Mouse (Mus musculus) heart, embryonic 12.5 days (tissue): ENCODE results near the gene 1700019D03Rik. TPM values are rescaled to one million over a fixed set of nuclear protein-coding genes. Genes with fewer than 3 reads are reported as not detected.

Experiments used
- ATAC-seq: fragments of 200-750 bp; cut with Nextera tagmentation; 2 replicates; pipeline ENCODE4 v1.8.0; 2017; ENCODE audit warnings: moderate TSS enrichment, moderate library complexity; ENCODE audit not compliant: insufficient number of reproducible peaks, low FRiP score
- H3K27ac ChIP-seq: fragments of 300-500 bp; sonication (generic); 2 replicates; pipeline ENCODE4 v1.5.1; 2016; ENCODE audit warnings: mild to moderate bottlenecking, moderate library complexity; ENCODE audit not compliant: poor library complexity, severe bottlenecking
- H3K27me3 ChIP-seq: fragments of 300-500 bp; sonication (generic); replicated peaks from 2 replicates; pipeline ENCODE4 v1.6.1; 2016; ENCODE audit warnings: mild to moderate bottlenecking, moderate library complexity
- H3K36me3 ChIP-seq: fragments of 300-500 bp; sonication (generic); 2 replicates; pipeline ENCODE4 v1.6.1; 2016; ENCODE audit warnings: mild to moderate bottlenecking, moderate library complexity
- H3K4me1 ChIP-seq: fragments of 300-500 bp; sonication (generic); replicated peaks from 2 replicates; pipeline ENCODE4 v1.6.1; 2016; ENCODE audit warnings: mild to moderate bottlenecking
- H3K4me2 ChIP-seq: fragments of 300-500 bp; sonication (generic); 2 replicates; pipeline ENCODE4 v1.6.1; 2016; ENCODE audit warnings: mild to moderate bottlenecking, moderate library complexity
- H3K4me3 ChIP-seq: fragments of 300-500 bp; sonication (generic); 2 replicates; pipeline ENCODE4 v1.5.1; 2016; ENCODE audit warnings: mild to moderate bottlenecking
- H3K9ac ChIP-seq: fragments of 300-500 bp; sonication (generic); 2 replicates; pipeline ENCODE4 v1.6.1; 2016; ENCODE audit warnings: mild to moderate bottlenecking, moderate library complexity
- H3K9me3 ChIP-seq: fragments of 300-500 bp; sonication (generic); replicated peaks from 2 replicates; pipeline ENCODE4 v1.6.1; 2016; ENCODE audit warnings: mild to moderate bottlenecking, moderate library complexity
- WGBS: fragments of 180-500 bp; shearing (Covaris S2); methylation state at CpG from one replicate; pipeline ENCODE4 v1.1.7; 2016; 5-methylcytosine and 5-hydroxymethylcytosine counted together
- polyA plus RNA-seq: library from polyadenylated mRNA; unstranded; fragments of >200 nt; fragmentation: Nextera tagmentation; extraction: Ambion mirVana; gene quantifications from 2 replicates; pipeline ENCODE4 v1.2.1, GENCODE M21; 2016

The 1700019D03Rik gene
- polyA plus RNA-seq, 1 experiment from 2014 or later = 0.92 TPM

DNA sequence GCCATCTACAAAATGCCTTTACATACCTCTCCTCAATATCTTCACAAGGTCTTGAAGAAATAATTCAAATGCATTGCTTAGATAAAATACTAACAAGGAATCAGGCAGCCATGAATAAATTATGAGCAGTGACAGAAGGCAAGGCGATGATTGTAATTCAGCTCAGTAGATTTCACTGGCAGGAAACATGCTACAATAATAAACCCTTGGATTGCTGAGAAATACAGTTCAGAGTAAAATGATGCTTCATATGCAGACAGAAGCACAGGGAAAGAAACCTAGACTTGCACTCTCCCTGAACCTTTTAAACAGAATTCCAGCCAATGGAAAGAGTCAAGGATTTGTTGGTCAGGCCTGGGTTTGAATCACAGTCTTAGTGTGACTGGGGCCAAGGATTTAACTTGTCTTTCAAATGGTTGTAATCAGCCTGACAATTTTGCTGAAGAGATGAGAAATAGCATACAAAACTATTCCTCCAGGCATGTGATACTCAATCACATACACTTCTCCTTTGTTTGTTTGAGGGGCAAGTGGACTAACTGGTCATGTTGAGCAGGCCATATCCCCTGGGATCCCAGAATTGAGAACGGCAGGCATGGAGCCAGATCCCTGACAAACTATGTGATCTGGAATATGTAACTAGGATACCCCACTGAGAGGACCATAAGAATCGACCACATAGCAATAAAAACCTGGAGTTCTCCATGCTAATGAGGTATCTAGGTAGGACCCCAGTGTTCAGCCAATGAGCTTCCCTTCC, 1.1 kb downstream of the 1700019D03Rik start:
- ATAC-seq = no peak
- Histone ChIP-seq H3K9me3 (no peaks in the 10 kb centered on the region), H3K9ac (no peak overlapping the region), H3K4me2 (no peak overlapping the region), H3K27ac (no peak overlapping the region), H3K36me3 (no peaks in the 10 kb centered on the region), H3K27me3 (no peaks in the 10 kb centered on the region), H3K4me3 (no peak overlapping the region), H3K4me1 (no peaks in the 10 kb centered on the region)
- 58% methylated on average over 3 of the region's 3 CpGs for WGBS

DNA sequence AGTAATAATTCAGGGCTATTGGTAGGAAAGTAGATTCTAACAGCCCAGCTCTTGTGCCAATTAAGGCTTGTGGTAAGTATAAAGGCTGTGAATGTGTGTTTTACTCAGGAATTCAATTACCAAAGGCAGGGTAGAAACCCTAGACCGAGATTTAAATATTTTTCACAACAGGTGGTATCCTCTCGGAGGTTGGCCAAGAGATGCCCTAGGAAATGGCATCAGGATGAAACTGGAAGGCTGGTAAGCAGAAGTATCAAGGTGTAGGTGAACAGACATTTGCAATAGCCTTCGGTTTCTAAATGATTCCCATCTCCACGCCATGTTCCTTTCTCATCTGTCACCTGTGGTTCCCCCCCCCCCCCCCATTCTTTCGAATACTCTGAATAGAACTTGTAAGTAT, 4.4 kb downstream of the 1700019D03Rik start:
- Histone ChIP-seq H3K9me3 (no peaks in the 10 kb centered on the region), H3K27ac (no peak overlapping the region), H3K27me3 (no peaks in the 10 kb centered on the region), H3K4me1 (no peaks in the 10 kb centered on the region), H3K4me3 (no peak overlapping the region), H3K4me2 (no peak overlapping the region), H3K36me3 (no peaks in the 10 kb centered on the region), H3K9ac (no peak overlapping the region)
- no peak for ATAC-seq
- WGBS = 84% methylated on average over 5 of the region's 5 CpGs

DNA sequence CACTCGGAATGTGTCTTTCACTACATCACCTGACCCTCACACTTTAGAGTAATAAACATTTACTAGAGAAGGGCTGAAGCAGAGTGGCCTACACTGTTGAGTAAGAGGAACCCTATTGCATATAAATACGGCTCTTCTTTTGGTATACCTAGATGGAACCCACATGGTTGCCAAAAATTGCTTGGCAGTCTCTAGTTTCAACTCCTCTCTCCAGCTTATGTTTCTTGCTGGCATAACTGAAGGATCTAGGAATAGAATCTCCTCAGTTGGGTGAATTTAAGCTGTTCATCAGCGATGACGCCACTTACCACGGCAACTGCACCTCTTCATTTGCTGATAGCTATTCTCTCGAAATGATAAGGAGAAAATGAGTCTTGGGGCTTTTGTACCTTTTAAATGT, 5.3 kb downstream of the 1700019D03Rik start:
- no peak overlapping the region for H3K9ac ChIP-seq
- no peaks in the 10 kb centered on the region for H3K4me1 ChIP-seq
- no peak overlapping the region for H3K27ac ChIP-seq
- H3K4me2 ChIP-seq = no peak overlapping the region
- 74% methylated on average over 6 of the region's 6 CpGs for WGBS
- H3K27me3 ChIP-seq = no peaks in the 10 kb centered on the region
- no peak for ATAC-seq
- no peak overlapping the region for H3K4me3 ChIP-seq
- no peaks in the 10 kb centered on the region for H3K9me3 ChIP-seq
- no peaks in the 10 kb centered on the region for H3K36me3 ChIP-seq

DNA sequence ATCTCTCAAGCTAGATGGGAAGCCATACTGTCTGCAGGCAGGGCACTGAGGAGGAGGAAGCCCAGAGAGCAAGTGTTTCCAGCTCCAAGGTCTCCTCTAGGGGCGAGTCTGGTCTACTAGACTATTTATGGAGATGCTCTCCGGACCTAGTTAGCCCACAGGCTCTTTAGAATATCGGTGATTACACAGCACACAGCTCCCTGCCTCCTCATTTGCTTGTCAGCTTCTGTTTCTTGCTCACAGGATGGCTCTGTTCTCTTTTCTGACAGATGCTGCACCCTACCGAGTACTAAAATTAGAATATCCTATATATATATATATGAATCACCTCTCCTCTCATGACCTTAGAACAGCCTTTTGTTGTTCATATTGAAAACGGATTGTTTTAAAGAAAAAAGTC, 33.3 kb downstream of the 1700019D03Rik start:
- Histone ChIP-seq H3K9me3 (no peaks in the 10 kb centered on the region), H3K27ac (no peak overlapping the region), H3K27me3 (no peaks in the 10 kb centered on the region), H3K36me3 (no peaks in the 10 kb centered on the region), H3K4me3 (no peak overlapping the region), H3K4me2 (no peak overlapping the region), H3K4me1 (0 out of 2 replicates have a peak, but pooled peaks cover 3% of the 10 kb centered on the region), H3K9ac (no peak overlapping the region)
- WGBS = 33% methylated on average over 5 of the region's 5 CpGs
- no peak; the same call in 1 of the 2 replicates for ATAC-seq

DNA sequence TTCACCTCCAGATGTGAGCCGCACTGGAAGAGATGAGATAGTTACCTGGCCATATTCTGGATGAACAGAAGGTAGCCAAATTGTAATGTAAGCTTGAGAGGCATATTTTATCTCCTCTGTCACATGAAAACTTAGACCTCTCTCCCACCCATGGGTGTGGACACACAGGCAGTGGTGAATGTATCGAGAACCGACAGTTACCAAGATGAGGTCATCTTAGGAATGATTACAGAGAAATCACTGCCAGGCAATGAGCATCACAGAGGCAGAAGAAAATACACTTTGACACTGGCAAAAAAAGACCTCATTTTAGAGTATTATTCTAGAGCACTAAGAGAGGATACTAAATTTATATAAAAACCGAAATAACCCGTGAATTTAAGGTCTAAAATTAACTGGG, 46.8 kb downstream of the 1700019D03Rik start:
- no peak overlapping the region for H3K27ac ChIP-seq
- no peak overlapping the region for H3K9ac ChIP-seq
- H3K4me3 ChIP-seq = no peak overlapping the region
- ATAC-seq = no peak
- 56% methylated on average over 5 of the region's 5 CpGs for WGBS
- no peaks in the 10 kb centered on the region for H3K4me1 ChIP-seq
- H3K27me3 ChIP-seq = no peaks in the 10 kb centered on the region
- no peaks in the 10 kb centered on the region for H3K36me3 ChIP-seq
- no peak overlapping the region for H3K4me2 ChIP-seq
- no peaks in the 10 kb centered on the region for H3K9me3 ChIP-seq

DNA sequence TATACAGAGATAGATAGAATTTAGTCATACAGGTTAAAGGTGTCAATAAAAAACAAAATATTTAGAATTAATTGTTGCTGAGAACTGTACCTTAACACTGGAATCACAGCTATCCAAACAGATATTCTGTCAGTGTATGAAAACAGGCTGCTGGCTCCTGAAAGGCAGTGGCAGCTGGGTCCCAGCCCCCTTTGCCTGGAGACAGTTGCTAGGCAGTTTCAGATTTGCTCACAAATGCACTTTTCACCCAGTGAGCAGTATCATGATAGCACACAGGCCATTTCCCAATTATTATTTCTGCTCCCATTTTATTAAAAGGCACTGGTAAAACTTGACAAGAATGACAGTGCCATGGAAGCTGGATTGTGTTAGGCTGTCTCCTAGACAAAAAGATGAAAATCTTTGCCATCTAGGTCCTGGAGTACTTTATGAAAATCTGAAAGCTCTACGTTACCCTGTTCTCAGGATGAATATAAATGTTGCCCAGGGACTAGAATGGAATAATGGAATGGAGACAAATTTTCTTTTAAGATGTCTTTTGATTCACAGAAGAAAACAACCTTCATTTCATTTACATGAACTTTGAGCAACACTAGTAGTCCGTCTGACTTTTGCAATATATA, 48.0 kb downstream of the 1700019D03Rik start:
- no peaks in the 10 kb centered on the region for H3K4me1 ChIP-seq
- H3K27me3 ChIP-seq = no peaks in the 10 kb centered on the region
- H3K9ac ChIP-seq = no peak overlapping the region
- WGBS = 64% methylated on average over 2 of the region's 2 CpGs
- no peaks in the 10 kb centered on the region for H3K36me3 ChIP-seq
- no peak overlapping the region for H3K27ac ChIP-seq
- no peak overlapping the region for H3K4me2 ChIP-seq
- ATAC-seq = no peak
- H3K4me3 ChIP-seq = no peak overlapping the region
- H3K9me3 ChIP-seq = no peaks in the 10 kb centered on the region

DNA sequence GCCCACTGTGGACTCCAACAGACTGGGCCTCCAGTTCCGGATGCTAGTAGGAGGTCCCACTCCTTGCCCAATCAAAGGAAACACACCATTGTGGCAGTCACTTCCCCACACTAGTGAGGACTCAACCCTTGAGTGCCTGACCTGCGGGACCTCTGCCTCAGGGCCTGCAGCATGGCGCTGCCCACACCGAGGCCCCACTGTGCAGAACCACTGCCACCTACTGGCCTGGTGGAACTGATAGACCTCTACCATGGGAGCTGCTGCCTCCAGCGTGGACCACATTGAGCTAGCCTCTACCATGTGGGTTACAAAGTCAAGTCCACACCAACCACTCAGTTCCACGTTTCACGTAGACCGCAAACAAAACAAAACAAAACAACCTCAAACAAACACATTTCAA, 55.4 kb downstream of the 1700019D03Rik start:
- Histone ChIP-seq H3K36me3 (no peaks in the 10 kb centered on the region), H3K4me1 (no peaks in the 10 kb centered on the region), H3K27me3 (no peaks in the 10 kb centered on the region), H3K9ac (no peak overlapping the region), H3K27ac (no peak overlapping the region), H3K4me2 (no peak overlapping the region), H3K4me3 (no peak overlapping the region), H3K9me3 (no peaks in the 10 kb centered on the region)
- no peak for ATAC-seq
- WGBS = 67% methylated on average over 8 of the region's 8 CpGs

DNA sequence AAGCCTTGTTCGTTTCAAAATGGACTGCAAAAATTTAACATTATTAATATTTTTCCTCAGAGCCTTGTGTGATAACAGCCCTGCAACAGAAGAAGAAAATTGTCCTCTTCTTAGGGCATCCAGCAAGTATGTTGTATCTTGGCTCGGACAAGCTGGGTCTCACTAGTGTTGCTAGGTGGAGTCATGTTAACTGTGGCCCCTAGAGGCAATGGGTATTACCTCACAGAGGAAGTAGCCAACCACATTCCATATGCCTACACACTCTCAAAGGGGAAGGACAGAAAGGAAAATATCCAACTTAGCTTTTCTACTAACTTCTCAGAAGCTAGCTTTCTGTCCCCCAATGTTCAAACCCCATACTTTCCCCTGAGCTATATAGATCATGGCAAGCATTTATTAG, 56.9 kb downstream of the 1700019D03Rik start:
- WGBS = 74% methylated on average over 2 of the region's 2 CpGs
- Histone ChIP-seq H3K36me3 (no peaks in the 10 kb centered on the region), H3K9me3 (no peaks in the 10 kb centered on the region), H3K27me3 (no peaks in the 10 kb centered on the region), H3K4me2 (no peak overlapping the region), H3K4me1 (no peaks in the 10 kb centered on the region), H3K9ac (no peak overlapping the region), H3K4me3 (no peak overlapping the region), H3K27ac (no peak overlapping the region)
- no peak for ATAC-seq

DNA sequence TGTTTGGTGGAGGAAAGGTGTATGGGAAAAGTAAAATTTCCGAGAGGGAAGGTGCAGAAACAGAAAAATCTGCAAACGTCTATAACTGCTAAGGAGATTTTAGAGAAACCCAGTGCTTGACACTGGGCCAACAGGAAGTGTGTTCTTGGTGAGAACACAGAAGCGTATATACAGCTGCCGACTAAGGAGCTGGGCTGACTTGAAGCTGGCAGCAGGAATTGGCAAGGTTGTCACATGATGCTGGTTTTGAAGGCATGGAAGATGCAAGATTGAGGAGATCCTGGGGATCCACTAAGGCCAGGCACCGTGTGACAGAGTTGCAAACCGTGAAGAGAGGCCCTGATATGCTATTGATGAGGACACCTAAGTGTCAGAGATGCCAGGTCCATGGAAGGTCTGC, 59.8 kb downstream of the 1700019D03Rik start:
- H3K4me1 ChIP-seq = no peaks in the 10 kb centered on the region
- no peak overlapping the region for H3K27ac ChIP-seq
- no peak for ATAC-seq
- no peaks in the 10 kb centered on the region for H3K36me3 ChIP-seq
- H3K27me3 ChIP-seq = no peaks in the 10 kb centered on the region
- no peak overlapping the region for H3K4me3 ChIP-seq
- H3K4me2 ChIP-seq = no peak overlapping the region
- no peak overlapping the region for H3K9ac ChIP-seq
- H3K9me3 ChIP-seq = no peaks in the 10 kb centered on the region
- 59% methylated on average over 6 of the region's 6 CpGs for WGBS

DNA sequence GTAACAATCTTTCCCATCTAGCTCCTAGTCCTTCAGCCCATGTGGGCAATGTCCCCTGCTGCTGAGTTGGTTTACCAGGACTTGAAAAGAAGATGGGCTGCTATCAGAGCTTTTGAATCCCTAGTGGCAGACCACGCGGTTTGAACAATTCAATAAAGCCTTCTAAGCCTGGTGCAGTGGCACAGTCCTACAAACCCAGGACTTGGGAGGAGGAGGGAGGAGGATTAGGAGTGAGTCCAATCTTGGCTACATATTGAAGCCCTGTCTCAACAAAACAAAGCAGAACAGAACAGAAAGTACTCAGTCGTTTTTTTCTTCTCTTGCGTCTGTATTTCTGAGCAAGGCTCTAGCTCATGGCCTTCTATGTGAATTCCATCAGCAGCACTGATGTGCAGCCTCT, 63.2 kb downstream of the 1700019D03Rik start:
- Histone ChIP-seq H3K36me3 (no peaks in the 10 kb centered on the region), H3K4me3 (no peak overlapping the region), H3K9me3 (no peaks in the 10 kb centered on the region), H3K9ac (no peak overlapping the region), H3K4me1 (peaks cover 6% of the 10 kb centered on the region; the same call in 1 of the 2 replicates), H3K27ac (no peak overlapping the region), H3K27me3 (peaks cover 13% of the 10 kb centered on the region; the same call in 1 of the 2 replicates), H3K4me2 (no peak overlapping the region)
- WGBS = 69% methylated on average over 4 of the region's 4 CpGs
- ATAC-seq = no peak

DNA sequence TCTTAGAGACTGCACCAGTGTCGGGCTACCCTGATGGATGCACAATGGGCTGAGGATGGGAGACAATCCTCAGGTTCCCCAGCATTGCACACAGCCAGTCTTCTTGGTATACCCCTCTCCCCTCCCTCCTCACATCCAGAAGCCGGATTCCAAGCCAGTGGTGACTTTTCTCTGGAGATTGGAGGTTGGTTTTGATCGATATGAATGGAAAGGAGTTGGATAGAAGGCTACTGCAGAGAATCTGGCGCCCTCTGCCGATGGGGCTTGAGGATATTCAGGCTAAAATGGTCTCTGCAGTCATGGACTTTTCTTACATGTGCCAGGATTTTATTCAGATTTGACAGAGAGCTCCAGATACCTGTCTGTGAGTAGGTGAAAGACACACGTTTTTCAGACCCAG, 64.9 kb downstream of the 1700019D03Rik start:
- 33% methylated on average over 6 of the region's 6 CpGs for WGBS
- Histone ChIP-seq H3K36me3 (no peaks in the 10 kb centered on the region), H3K4me1 (peaks cover 6% of the 10 kb centered on the region; the same call in 1 of the 2 replicates), H3K9ac (no peak overlapping the region), H3K27me3 (peaks cover 13% of the 10 kb centered on the region; the same call in 1 of the 2 replicates), H3K4me2 (no peak overlapping the region), H3K27ac (no peak overlapping the region), H3K4me3 (no peak overlapping the region), H3K9me3 (no peaks in the 10 kb centered on the region)
- ATAC-seq = no peak
